Mouse (Mus musculus) neutrophil, adult 83 days (primary cell): Measurements from ENCODE around the gene Prpf38a. TPM values are rescaled to one million over a fixed set of nuclear protein-coding genes. Genes with fewer than 3 reads are reported as not detected.

Experiments used
- total RNA-seq, 2 experiments: library from RNA; stranded (reverse); gene quantifications; one replicate each; pipeline ENCODE4 v1.2.4; 2023

The Prpf38a gene
- 10 to 100 TPM; 24.5 to 29.2 TPM for total RNA-seq

GRCm38 (mm10) chr4:108578840-108579742, at the start of gene Prpf38a, which contains the start of gene Orc1:
Gene Prpf38a (minus strand): TSS chr4:108579336.
Gene Orc1 (plus strand): TSS chr4:108579423.

GRCm38 (mm10) chr4:108619587-108620341, 40.6 kb upstream of the Prpf38a start, which contains the start of gene Cc2d1b:
Gene Cc2d1b (plus strand): TSS chr4:108619940.

Other genes starting within 250 kb of the Prpf38a start
- not detected for gene Shisal2a, start 196.0 kb downstream of the Prpf38a start, total RNA-seq
- under 1 TPM in 1 of 2 experiments, not detected in 1; 0.62 TPM for gene Gpx7, start 172.4 kb downstream of the Prpf38a start, total RNA-seq
- 10 to 100 TPM; 42.2 to 42.6 TPM for gene Tut4, start 119.9 kb downstream of the Prpf38a start, total RNA-seq
- gene Orc1, start 87 bp upstream of the Prpf38a start, total RNA-seq, result 1 to 10 TPM; 5.7 to 8.0 TPM
- gene Cc2d1b, start 40.6 kb upstream of the Prpf38a start, total RNA-seq, result 10 to 100 TPM; 39.7 to 40.9 TPM
- gene 3110021N24Rik, start 140.3 kb upstream of the Prpf38a start, total RNA-seq, result not detected
- gene Zfyve9, start 201.5 kb upstream of the Prpf38a start, total RNA-seq, result 10 to 100 TPM in 1 of 2 experiments, 1 to 10 TPM in 1; 8.1 to 10.5 TPM